Mouse (Mus musculus): ENCODE results near the gene Calr4. TPM values are rescaled to one million over a fixed set of nuclear protein-coding genes. Genes with fewer than 3 reads are reported as not detected.

Calr4 gene
- total RNA-seq (2023): not detected in 4 replicates

GRCm38 (mm10) chr4:109234185-109234584 is at the start of gene Calr4:
TSS of gene Calr4 (plus strand) at chr4:109234485.

GRCm38 (mm10) chr4:109201582-109202424 is 32.5 kb upstream of the Calr4 start, which contains the start of gene Osbpl9:
TSS of gene Osbpl9 (minus strand) at chr4:109202272.

GRCm38 (mm10) chr4:109279689-109280458 is 45.6 kb downstream of the Calr4 start, which contains the start of gene Eps15:
TSS of gene Eps15 (plus strand) at chr4:109280268.

Other genes with a start within 250 kb of the Calr4 start
- gene Nrd1, start 233.8 kb upstream of the Calr4 start, total RNA-seq (2023): 194 to 242 TPM (median 235 TPM) in 4 replicates
- 162 to 169 TPM (median 168 TPM) in 4 replicates for gene Osbpl9, start 32.2 kb upstream of the Calr4 start, total RNA-seq (2023)
- 96.1 to 111 TPM (median 106 TPM) in 4 replicates for gene Eps15, start 45.8 kb downstream of the Calr4 start, total RNA-seq (2023)
- 0.47 TPM in 1 of 4 replicates, not detected in the others for gene Ttc39a, start 172.1 kb downstream of the Calr4 start, total RNA-seq (2023)